Mouse (Mus musculus) embryonic fibroblast, embryonic 13.5 days (primary cell): ENCODE results near the gene P4ha2. TPM values are rescaled to one million over a fixed set of nuclear protein-coding genes. Genes with fewer than 3 reads are reported as not detected.

Source experiments
- H3K27ac ChIP-seq: 2 replicates; pipeline ENCODE4 v1.5.1; 2012; ENCODE audit warnings: low read length, control low read depth, inconsistent platforms; ENCODE audit not compliant: insufficient read depth
- H3K4me1 ChIP-seq: 2 replicates; pipeline ENCODE4 v1.6.1; 2011; ENCODE audit warnings: low read length; ENCODE audit not compliant: control insufficient read depth, insufficient read depth
- H3K4me3 ChIP-seq: 2 replicates; pipeline ENCODE4 v1.5.1; 2011; ENCODE audit warnings: mild to moderate bottlenecking, control low read depth, low read length; ENCODE audit not compliant: insufficient read depth
- CTCF ChIP-seq: IDR thresholded peaks from 2 replicates; pipeline ENCODE4 v1.5.1; 2011; ENCODE audit warnings: mild to moderate bottlenecking, control low read depth, low read length, moderate library complexity, borderline replicate concordance; ENCODE audit not compliant: insufficient read depth
- POLR2A ChIP-seq: IDR thresholded peaks from 2 replicates; pipeline ENCODE4 v1.6.1; 2011; ENCODE audit warnings: low read depth, mild to moderate bottlenecking, control low read depth, low read length, moderate library complexity
- polyA plus RNA-seq: library from polyadenylated mRNA; stranded (reverse); fragments of >200 nt; gene quantifications from 2 replicates; pipeline ENCODE4 v1.2.4, GENCODE M21; 2011; ENCODE audit warnings: low read depth; ENCODE audit not compliant: missing spikeins, insufficient read length

Gene P4ha2
- polyA plus RNA-seq, 1 experiment: 76.7 TPM

GRCm38 (mm10) chr11:54162968-54163367 lies 63.1 kb downstream of the P4ha2 start:
- no peak overlapping the region for H3K27ac ChIP-seq
- no peak overlapping the region for H3K4me3 ChIP-seq
- no peaks in the 10 kb centered on the region for H3K4me1 ChIP-seq
- TF ChIP-seq CTCF: no peak
- no peak for TF ChIP-seq POLR2A

GRCm38 (mm10) chr11:54169432-54170295 lies 69.8 kb downstream of the P4ha2 start:
- H3K4me1 ChIP-seq: no peaks in the 10 kb centered on the region
- no peak overlapping the region for H3K27ac ChIP-seq
- TF ChIP-seq CTCF: no peak
- H3K4me3 ChIP-seq: no peak overlapping the region

- no peak overlapping the region for H3K4me3 ChIP-seq
- TF ChIP-seq CTCF: no peak
- H3K27ac ChIP-seq: no peak overlapping the region
- H3K4me1 ChIP-seq: no peaks in the 10 kb centered on the region
Observed at GRCm38 (mm10) chr11:54171175-54171574, 71.3 kb downstream of the P4ha2 start.

- H3K4me1 ChIP-seq: no peaks in the 10 kb centered on the region
- TF ChIP-seq POLR2A (no peak), CTCF (no peak)
- H3K27ac ChIP-seq: no peak overlapping the region
- H3K4me3 ChIP-seq: no peak overlapping the region
Observed at GRCm38 (mm10) chr11:54174226-54174625, 74.3 kb downstream of the P4ha2 start.

- H3K4me1 ChIP-seq: no peaks in the 10 kb centered on the region
- no peak overlapping the region for H3K27ac ChIP-seq
- H3K4me3 ChIP-seq: no peak overlapping the region
- no peak for TF ChIP-seq POLR2A
- no peak for TF ChIP-seq CTCF
Observed at GRCm38 (mm10) chr11:54174877-54175276, 75.0 kb downstream of the P4ha2 start.

Other genes starting within 250 kb of the P4ha2 start
- not detected in 2 replicates for gene Gm12216, start 240.8 kb upstream of the P4ha2 start, polyA plus RNA-seq
- 7.1 and 7.2 TPM in 2 replicates for gene Slc22a5, start 208.4 kb upstream of the P4ha2 start, polyA plus RNA-seq
- gene Slc22a21, start 119.8 kb upstream of the P4ha2 start, polyA plus RNA-seq: 7.1 and 7.5 TPM in 2 replicates
- 1.1 TPM in 1 of 2 replicates, not detected in the other for gene Slc22a4, start 72.0 kb upstream of the P4ha2 start, polyA plus RNA-seq
- 18.3 and 20.0 TPM in 2 replicates for gene Pdlim4, start 31.1 kb upstream of the P4ha2 start, polyA plus RNA-seq
- gene Csf2, start 149.6 kb downstream of the P4ha2 start, polyA plus RNA-seq: not detected in 2 replicates
- gene Il3, start 167.2 kb downstream of the P4ha2 start, polyA plus RNA-seq: not detected in 2 replicates
- gene Acsl6, start 203.7 kb downstream of the P4ha2 start, polyA plus RNA-seq: 0.77 and 1.1 TPM in 2 replicates